Mouse (Mus musculus) neural tube, embryonic 10.5 days (tissue): ENCODE measurements around the gene Rgp1.
A peak's percentile ranks its signal among the peaks of the same experiment; 100 is the strongest.

ENCODE experiments used
- DNase-seq: peaks from one replicate; pipeline ENCODE4 v3.0.0-alpha.2; 2017; ENCODE audit warnings: low spot score; ENCODE audit errors: extremely low spot score

The Rgp1 gene

GRCm38 (mm10) chr4:43634621-43635374, 56.3 kb downstream of the Rgp1 start:
- DNase-seq: peak; percentile 11

- no peak for DNase-seq
These were observed 58.2 kb downstream of the Rgp1 start for GRCm38 (mm10) chr4:43636751-43637150.
